Mouse (Mus musculus) left cerebral cortex, adult 18-20 months (tissue): ENCODE measurements at regions not wholly inside any gene's neighbourhood (a gene's known extent, or its start where the extent isn't known, plus 50 kb on each side); places are given as distances from the start of the nearest gene placed in this dataset.

Experiments
- DNase-seq, 2 experiments: peaks; one replicate each; pipeline ENCODE4 v3.0.0; 2021 to 2022; ENCODE audit warnings: low spot score in 2 of 2, mixed read lengths in 1 of 2

- no peak for DNase-seq
Measured at GRCm38 (mm10) chr5:116790419-116790818, 198.8 kb upstream of the Srrm4 start.

DNA sequence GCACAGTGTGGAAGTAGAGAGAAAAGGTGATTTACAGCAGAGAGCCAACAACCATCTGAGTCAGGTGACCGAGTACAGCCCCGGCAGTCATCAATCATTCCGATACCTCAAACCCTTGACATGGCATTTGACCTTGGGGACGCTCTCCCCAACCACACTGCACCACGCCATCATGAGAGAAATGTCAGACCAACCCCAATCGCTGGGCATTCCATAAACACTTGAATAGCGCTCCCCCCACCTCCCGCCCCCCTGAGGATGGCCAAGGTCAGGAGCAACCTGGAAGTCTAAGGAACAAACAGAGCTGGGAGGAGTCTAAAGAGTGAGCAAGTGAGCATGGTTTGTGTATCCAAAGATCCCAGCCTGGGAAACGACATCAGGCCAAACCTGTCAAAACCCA, 198.2 kb upstream of the Srrm4 start:
- no peak for DNase-seq

DNA sequence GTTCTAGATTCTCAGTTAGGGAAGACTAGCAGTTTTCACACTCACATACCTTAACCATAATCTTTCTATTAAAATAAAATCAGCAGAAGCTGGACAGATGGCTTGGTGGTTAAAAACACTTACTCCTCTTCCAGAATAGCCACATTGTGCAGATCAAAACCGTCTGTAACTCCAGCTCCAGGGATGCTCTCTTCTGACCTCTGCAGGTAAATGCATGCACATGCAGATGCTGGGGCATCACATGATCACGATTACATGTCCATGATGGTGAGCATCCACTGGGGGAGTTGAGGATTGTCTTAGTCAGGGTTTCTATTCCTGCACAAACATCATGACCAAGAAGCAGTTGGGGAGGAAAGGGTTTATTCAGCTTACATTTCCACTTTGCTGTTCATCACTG, 184.8 kb upstream of the Srrm4 start:
- DNase-seq, result peak in 1 of 2 experiments; percentile 3

DNA sequence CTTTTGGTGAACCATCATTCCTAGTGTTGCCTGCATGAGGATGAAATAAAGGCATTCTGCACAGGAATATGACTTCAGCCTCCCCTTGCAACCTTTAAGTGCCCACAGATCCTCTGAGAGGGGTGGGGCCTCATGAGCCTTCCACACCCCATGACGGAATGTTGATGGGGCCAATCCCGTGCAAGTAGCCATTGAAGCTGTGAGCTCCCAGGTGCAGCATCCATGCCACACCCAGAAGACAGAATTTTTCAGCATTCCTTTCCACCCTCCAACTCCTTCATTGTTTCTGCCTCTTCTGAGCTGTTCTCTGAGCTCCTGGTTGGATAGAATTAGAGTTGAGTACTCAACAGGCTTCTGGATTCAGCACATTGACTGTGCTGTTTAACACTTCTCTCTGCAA, 174.6 kb upstream of the Srrm4 start:
- no peak for DNase-seq

GRCm38 (mm10) chr5:116761323-116761722, 169.7 kb upstream of the Srrm4 start:
- no peak for DNase-seq

DNA sequence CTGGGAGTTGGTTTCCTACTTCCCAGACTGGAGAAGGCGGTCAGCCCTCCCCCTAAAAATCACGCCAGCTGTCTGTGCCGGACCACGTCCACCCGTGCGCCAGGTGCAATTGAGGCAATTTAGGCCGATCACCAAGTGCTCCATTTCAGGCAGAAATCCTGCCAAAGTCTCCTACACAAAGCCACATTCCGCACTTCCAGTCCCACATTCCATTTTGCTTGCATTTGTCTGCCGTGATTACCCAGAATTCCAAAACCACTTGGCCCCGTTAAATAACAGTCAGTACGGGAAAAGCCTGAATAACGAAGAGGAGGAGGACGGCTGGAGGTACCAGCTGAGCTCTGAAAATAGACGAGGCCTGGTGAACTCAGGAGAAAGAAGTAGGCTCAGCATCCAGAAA, 167.1 kb upstream of the Srrm4 start:
- peak; percentile 45 to 59 for DNase-seq

- DNase-seq, result no peak
Measured at GRCm38 (mm10) chr5:116752941-116753340, 161.3 kb upstream of the Srrm4 start.

DNA sequence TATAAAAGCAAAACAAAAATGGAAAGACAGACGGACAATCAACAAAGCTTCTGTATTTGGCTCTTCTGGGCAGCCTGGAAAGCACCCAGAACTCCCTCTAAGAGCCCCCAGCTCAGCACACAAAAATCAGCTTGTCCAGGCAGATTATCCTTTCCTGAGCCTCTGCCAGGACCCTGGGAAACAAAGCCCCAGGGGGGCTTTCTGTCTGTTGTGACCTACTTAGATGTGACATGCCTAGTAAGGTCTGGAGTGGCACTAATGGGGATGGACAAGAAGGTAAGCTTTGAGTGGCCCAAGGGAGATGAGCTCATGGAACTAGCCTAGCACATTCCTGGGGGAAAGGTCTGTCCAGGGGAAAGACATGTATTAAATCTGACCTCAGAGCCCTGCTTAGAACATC, 160.5 kb upstream of the Srrm4 start:
- DNase-seq, result no peak

GRCm38 (mm10) chr5:116745776-116746175, 154.2 kb upstream of the Srrm4 start:
- DNase-seq, result no peak

DNA sequence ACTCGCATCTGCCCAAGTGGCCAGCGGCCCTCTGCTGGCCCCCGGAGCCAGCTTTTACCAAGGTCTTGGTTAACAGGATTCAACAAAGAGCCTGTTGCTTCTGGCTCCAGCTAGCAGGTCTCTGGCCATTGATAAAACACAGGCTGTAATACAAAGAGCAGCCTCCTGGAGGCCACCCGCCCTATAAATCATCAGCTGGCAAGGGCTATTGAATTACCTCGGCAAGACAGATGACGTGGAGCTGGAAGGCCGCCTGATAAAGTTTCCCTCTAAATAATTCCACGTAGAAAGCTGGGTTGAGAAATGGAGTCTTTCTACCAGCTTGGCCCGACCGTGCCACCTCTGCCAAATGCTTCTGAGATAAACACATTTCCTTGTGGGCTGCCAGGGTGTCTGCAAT, 152.8 kb upstream of the Srrm4 start:
- no peak for DNase-seq

DNA sequence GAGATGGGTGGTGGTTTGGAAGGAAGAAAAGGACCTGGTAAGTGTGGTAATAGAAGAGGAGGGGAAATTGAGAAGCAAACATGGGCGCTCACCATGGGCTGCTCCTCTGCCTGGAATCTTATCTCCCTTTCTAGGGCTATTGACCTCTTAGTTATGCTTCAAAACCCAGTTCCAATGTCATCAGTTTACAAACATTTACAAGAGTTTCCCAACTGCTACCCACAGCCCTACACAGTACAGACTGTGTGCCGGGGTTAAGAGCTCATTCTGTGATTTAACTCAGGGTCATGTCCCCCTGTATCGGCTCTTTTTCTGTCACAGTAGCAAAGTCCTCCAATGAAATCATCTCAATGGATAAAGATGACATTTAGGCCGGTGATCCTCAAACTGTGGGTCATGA, 144.0 kb upstream of the Srrm4 start:
- no peak for DNase-seq

GRCm38 (mm10) chr5:116731509-116731908, 139.9 kb upstream of the Srrm4 start:
- DNase-seq, result no peak

GRCm38 (mm10) chr5:116719200-116719599, 127.6 kb upstream of the Srrm4 start:
- no peak for DNase-seq

GRCm38 (mm10) chr5:116714256-116714655, 122.6 kb upstream of the Srrm4 start:
- no peak for DNase-seq

DNA sequence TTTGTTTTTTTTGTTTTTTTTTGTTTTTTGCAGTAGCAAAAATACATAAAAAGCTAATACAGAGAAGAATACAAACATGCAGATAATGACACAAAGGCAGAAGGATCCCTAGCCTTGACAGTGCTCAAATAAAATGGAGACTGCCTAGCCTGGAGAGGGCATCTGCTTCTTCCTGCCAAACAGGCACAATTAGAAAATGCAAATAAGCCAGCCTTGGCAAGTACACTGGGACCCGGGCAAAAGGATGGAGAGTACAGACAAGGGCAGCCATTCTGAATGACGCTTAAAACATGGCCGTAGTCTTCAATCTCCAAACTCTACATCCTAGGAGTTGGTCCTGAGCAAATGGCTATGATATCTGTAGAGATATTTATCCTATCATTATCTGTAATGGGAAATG, 120.4 kb upstream of the Srrm4 start:
- DNase-seq, result no peak

DNA sequence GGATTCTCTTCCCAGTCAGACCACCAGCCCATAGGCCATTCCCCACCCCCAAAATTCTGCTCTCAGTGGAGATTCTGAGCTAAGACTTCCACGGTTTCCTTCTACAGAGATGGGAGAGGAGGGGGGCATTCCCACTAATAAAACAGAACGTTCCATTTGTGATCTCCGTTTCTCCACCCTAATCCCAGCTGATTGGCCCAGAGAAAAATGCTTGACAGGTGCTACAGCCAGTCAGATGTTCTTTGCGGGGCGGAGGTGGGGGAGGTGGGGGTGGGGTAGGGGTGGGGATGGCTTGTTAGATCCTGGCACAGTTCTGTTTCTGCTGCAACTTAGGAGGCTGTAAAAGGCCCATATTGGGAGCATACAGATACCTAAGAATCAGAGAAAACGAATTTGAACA, 116.9 kb upstream of the Srrm4 start:
- DNase-seq, result no peak

DNA sequence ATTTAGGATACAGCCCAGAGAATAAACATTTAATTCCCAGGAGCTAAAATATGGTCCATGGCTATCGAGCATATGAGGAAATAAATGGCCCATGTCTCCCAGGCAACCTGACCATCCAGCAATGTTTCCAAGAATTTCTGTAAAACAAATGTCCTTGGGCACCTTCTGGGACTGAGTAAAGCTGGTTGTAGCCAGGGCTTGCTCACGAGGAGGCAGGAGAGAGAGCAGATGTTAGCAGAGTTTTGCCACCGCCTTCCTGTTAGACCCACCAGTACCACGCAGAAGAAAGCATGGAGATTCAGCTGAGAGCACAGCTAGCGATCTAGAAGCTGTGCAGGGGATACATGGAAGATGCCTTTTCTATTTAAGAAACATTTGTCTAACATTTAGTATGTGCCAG, 70.8 kb upstream of the Srrm4 start:
- peak in 1 of 2 experiments; percentile 10 for DNase-seq

DNA sequence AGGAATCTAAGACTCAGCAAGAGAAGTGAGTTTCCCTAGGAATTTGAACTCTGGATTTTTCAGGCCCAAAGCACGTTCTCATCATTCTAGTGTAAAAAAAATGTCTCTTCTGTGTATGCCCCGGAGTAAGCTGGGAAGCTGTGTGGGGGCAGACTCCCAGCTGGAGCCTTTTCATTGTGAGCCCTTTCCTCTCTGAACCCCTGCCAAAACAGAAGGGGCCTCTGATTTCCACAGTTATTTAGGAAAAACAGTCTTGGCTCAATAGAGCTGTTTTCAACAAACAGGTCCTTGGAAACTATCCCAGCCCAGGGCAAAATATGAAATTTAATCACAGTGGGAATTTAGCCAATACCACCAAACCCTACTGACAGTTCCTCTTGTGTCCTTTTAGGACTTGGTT, 70.2 kb upstream of the Srrm4 start:
- DNase-seq, result no peak

DNA sequence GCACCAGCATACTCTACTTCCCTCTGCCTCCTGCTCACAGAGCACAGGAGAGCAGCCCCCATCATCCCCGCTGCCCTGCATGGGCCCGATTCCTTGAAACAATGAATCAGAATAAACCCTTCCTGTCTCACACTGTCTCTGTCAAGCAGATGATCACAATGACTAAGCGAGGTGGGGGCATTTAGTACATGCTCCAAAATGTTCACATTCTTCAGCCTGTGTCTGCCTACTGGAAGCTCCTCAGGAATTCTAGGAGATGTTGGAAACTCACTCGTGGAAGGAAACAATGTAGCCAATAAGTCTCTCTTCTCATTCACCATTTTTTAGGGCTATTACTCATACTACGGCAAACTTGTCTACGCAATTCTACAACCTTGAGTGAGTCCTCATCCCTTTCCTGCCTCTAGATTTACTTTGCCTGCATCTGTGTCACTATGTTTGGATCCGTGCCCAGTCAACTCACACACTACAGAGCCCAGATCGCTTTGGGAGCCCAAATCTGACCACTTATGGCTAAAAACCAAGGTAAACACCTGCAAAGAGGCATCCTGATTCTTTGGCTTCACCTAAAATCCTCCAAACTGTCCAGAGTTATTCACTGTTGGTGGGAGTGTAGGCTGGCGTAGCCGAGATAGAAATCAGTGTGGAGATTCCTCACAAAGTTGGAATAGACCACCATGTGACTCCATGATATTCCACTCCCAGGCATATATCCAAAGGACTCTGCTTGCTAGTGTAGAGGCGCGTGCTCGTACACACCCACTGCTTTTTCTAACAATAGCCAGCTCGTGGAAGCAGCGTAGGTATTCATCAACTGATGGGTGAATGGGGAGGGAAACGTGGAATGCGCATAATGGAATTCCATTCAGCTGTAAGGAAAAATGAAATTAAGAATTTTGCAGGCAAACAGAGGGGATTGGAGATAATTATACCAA, 63.1 kb upstream of the Srrm4 start:
- DNase-seq, result peak; percentile 15 to 18
